Mouse (Mus musculus): Measurements from ENCODE around the gene Psmb3. TPM values are rescaled to one million over a fixed set of nuclear protein-coding genes. Genes with fewer than 3 reads are reported as not detected.

The Psmb3 gene
- total and polyA plus RNA-seq, 3 experiments: 78.3 to 191 (median 93.4) TPM

DNA sequence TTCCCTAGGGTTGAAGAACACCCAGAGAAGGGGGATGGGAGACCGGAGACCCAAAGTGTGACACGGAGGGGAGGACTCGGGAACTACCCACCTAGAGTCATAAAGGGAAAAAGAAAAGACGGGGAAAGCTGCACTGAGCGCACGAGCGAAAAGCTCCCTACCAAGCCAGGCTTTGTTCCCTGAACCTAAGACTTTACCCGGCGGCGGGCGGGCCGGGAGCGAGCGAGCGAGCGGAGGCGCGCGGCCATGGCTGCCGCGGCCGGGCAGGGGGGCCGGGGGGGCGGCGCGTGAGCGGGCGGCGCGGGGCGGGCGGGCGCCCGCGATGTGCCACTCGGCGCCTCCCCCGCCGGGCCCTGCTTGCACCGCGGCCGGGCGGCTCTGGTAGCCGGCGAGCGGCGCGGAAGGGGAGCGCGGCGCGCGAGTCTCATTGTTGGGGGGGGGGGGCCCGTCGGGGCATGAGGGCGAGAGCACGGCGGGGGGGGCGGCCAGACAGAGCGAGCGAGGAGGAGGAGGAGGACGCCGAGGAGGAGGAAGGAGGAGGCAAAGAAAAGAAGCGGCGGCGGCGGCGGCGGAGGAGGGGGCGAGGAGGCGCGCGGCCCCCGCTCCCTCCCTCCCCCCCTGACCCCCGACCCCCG lies 40.2 kb upstream of the Psmb3 start, which contains the start of gene Mllt6:
Mllt6 (plus strand) TSS at position 522 of the 635 bp plus-strand sequence.
- DNase-seq (ENCODE audit: low spot score) (peak; percentile 70), ATAC-seq (ENCODE audit: extremely low read depth, insufficient number of reproducible peaks, low FRiP score, poor library complexity, severe bottlenecking) (no peak)
- Histone ChIP-seq H3K27me3 (ENCODE audit: insufficient read depth, low read length) (peaks cover 65% of the 10 kb centered on the region), H3K4me1 (ENCODE audit: insufficient read depth, low read depth, low read length) (peaks cover 53% of the 10 kb centered on the region), H3K4me3 (ENCODE audit: low read depth, low read length) (peak within 1 kb of the TSS; percentile 71), H3K36me3 (replicated peaks) (peaks cover 31% of the 10 kb centered on the region), H3K9me3 (replicated peaks) (0 out of 2 replicates have a peak, but pooled peaks cover 2% of the 10 kb centered on the region)
- TF ChIP-seq GATA1 (IDR thresholded peaks at IDR 0.05; ENCODE audit: borderline replicate concordance, low read length) (no peak), TAL1 (conservative IDR thresholded peaks at IDR 0.05; ENCODE audit: low read depth, low read length) (no peak), POLR2AphosphoS5 (IDR thresholded peaks at IDR 0.05; ENCODE audit: insufficient replicate concordance, low read depth, low read length) (no peak), GATA2 (IDR thresholded peaks at IDR 0.05; ENCODE audit: borderline replicate concordance, low read depth, low read length) (no peak), CTCF (IDR thresholded peaks at IDR 0.05; ENCODE audit: low read depth, low read length) (no peak)

GRCm38 (mm10) chr11:97663528-97664338 lies 39.5 kb upstream of the Psmb3 start:
- peak; percentile 42 for DNase-seq (ENCODE audit: low spot score)
- Histone ChIP-seq H3K9me3 (replicated peaks) (0 out of 2 replicates have a peak, but pooled peaks cover 2% of the 10 kb centered on the region), H3K4me3 (ENCODE audit: low read depth, low read length) (peak overlapping the region; percentile 71), H3K4me1 (ENCODE audit: insufficient read depth, low read depth, low read length) (peaks cover 52% of the 10 kb centered on the region), H3K36me3 (replicated peaks) (peaks cover 37% of the 10 kb centered on the region), H3K27me3 (ENCODE audit: insufficient read depth, low read length) (peaks cover 67% of the 10 kb centered on the region)
- TF ChIP-seq TAL1 (conservative IDR thresholded peaks at IDR 0.05; ENCODE audit: low read depth, low read length): no peak
- TF ChIP-seq GATA1 (IDR thresholded peaks at IDR 0.05; ENCODE audit: borderline replicate concordance, low read length): no peak
- no peak for TF ChIP-seq POLR2AphosphoS5 (IDR thresholded peaks at IDR 0.05; ENCODE audit: insufficient replicate concordance, low read depth, low read length)
- TF ChIP-seq GATA2 (IDR thresholded peaks at IDR 0.05; ENCODE audit: borderline replicate concordance, low read depth, low read length): no peak
- no peak for TF ChIP-seq CTCF (IDR thresholded peaks at IDR 0.05; ENCODE audit: low read depth, low read length)
- ATAC-seq (ENCODE audit: extremely low read depth, insufficient number of reproducible peaks, low FRiP score, poor library complexity, severe bottlenecking): no peak

DNA sequence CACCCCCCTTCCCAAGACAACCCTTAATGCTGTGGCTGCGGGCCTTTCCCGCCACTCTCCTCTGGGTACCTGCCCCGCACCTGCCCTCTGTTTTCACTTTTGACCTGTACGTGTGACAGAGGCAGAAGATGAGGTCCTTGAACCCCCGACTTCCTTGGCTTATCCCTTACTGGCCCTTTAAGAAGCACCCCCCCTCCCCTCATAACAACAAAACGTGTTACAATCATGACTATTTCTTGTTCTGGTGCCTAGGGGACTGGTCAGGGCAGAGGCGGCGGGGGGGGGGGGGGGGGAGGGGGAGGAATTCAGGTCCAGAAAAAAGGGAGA lies 38.9 kb upstream of the Psmb3 start:
- peaks cover 66% of the 10 kb centered on the region for H3K27me3 ChIP-seq (ENCODE audit: insufficient read depth, low read length)
- H3K9me3 ChIP-seq (replicated peaks): 0 out of 2 replicates have a peak, but pooled peaks cover 2% of the 10 kb centered on the region
- H3K36me3 ChIP-seq (replicated peaks): peaks cover 40% of the 10 kb centered on the region
- TF ChIP-seq GATA2 (IDR thresholded peaks at IDR 0.05; ENCODE audit: borderline replicate concordance, low read depth, low read length): no peak
- TF ChIP-seq GATA1 (IDR thresholded peaks at IDR 0.05; ENCODE audit: borderline replicate concordance, low read length): no peak
- no peak for TF ChIP-seq TAL1 (conservative IDR thresholded peaks at IDR 0.05; ENCODE audit: low read depth, low read length)
- no peak for TF ChIP-seq CTCF (IDR thresholded peaks at IDR 0.05; ENCODE audit: low read depth, low read length)
- no peak for TF ChIP-seq POLR2AphosphoS5 (IDR thresholded peaks at IDR 0.05; ENCODE audit: insufficient replicate concordance, low read depth, low read length)
- no peak for DNase-seq (ENCODE audit: low spot score)
- no peak for ATAC-seq (ENCODE audit: extremely low read depth, insufficient number of reproducible peaks, low FRiP score, poor library complexity, severe bottlenecking)
- peaks cover 46% of the 10 kb centered on the region for H3K4me1 ChIP-seq (ENCODE audit: insufficient read depth, low read depth, low read length)
- peak overlapping the region; percentile 71 for H3K4me3 ChIP-seq (ENCODE audit: low read depth, low read length)

GRCm38 (mm10) chr11:97664771-97665240 lies 38.4 kb upstream of the Psmb3 start:
- ATAC-seq (ENCODE audit: extremely low read depth, insufficient number of reproducible peaks, low FRiP score, poor library complexity, severe bottlenecking) (no peak), DNase-seq (ENCODE audit: low spot score) (no peak)
- Histone ChIP-seq H3K27me3 (ENCODE audit: insufficient read depth, low read length) (peaks cover 63% of the 10 kb centered on the region), H3K4me1 (ENCODE audit: insufficient read depth, low read depth, low read length) (peaks cover 45% of the 10 kb centered on the region), H3K9me3 (replicated peaks) (0 out of 2 replicates have a peak, but pooled peaks cover 2% of the 10 kb centered on the region), H3K4me3 (ENCODE audit: low read depth, low read length) (no peak overlapping the region), H3K36me3 (replicated peaks) (peaks cover 45% of the 10 kb centered on the region)
- no peak for TF ChIP-seq TAL1 (conservative IDR thresholded peaks at IDR 0.05; ENCODE audit: low read depth, low read length)
- no peak for TF ChIP-seq POLR2AphosphoS5 (IDR thresholded peaks at IDR 0.05; ENCODE audit: insufficient replicate concordance, low read depth, low read length)
- no peak for TF ChIP-seq CTCF (IDR thresholded peaks at IDR 0.05; ENCODE audit: low read depth, low read length)
- no peak for TF ChIP-seq GATA1 (IDR thresholded peaks at IDR 0.05; ENCODE audit: borderline replicate concordance, low read length)
- TF ChIP-seq GATA2 (IDR thresholded peaks at IDR 0.05; ENCODE audit: borderline replicate concordance, low read depth, low read length): no peak

DNA sequence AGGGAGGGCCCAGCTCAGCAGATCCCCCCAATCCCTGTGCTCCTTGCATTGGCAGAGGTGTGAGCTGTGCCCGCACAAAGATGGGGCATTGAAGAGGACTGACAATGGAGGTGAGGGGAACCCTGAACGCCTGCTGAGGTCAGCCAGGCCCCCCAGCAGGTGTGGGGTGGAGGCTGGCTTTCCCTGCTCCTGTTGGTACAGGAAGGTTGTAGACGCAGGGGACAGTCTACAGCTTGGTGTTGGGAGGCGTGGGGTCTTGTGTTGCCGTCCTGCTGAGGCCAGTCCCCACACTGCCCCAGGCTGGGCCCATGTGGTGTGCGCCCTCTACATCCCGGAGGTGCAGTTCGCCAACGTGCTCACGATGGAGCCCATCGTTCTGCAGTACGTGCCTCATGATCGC lies 37.8 kb upstream of the Psmb3 start:
- Histone ChIP-seq H3K36me3 (replicated peaks) (peaks cover 52% of the 10 kb centered on the region), H3K4me3 (ENCODE audit: low read depth, low read length) (no peak overlapping the region), H3K4me1 (ENCODE audit: insufficient read depth, low read depth, low read length) (peaks cover 49% of the 10 kb centered on the region), H3K9me3 (replicated peaks) (0 out of 2 replicates have a peak, but pooled peaks cover 2% of the 10 kb centered on the region), H3K27me3 (ENCODE audit: insufficient read depth, low read length) (peaks cover 59% of the 10 kb centered on the region)
- TF ChIP-seq GATA2 (IDR thresholded peaks at IDR 0.05; ENCODE audit: borderline replicate concordance, low read depth, low read length): no peak
- no peak for TF ChIP-seq TAL1 (conservative IDR thresholded peaks at IDR 0.05; ENCODE audit: low read depth, low read length)
- TF ChIP-seq GATA1 (IDR thresholded peaks at IDR 0.05; ENCODE audit: borderline replicate concordance, low read length): no peak
- TF ChIP-seq POLR2AphosphoS5 (IDR thresholded peaks at IDR 0.05; ENCODE audit: insufficient replicate concordance, low read depth, low read length): no peak
- TF ChIP-seq CTCF (IDR thresholded peaks at IDR 0.05; ENCODE audit: low read depth, low read length): no peak
- DNase-seq (ENCODE audit: low spot score) (no peak), ATAC-seq (ENCODE audit: extremely low read depth, insufficient number of reproducible peaks, low FRiP score, poor library complexity, severe bottlenecking) (no peak)

DNA sequence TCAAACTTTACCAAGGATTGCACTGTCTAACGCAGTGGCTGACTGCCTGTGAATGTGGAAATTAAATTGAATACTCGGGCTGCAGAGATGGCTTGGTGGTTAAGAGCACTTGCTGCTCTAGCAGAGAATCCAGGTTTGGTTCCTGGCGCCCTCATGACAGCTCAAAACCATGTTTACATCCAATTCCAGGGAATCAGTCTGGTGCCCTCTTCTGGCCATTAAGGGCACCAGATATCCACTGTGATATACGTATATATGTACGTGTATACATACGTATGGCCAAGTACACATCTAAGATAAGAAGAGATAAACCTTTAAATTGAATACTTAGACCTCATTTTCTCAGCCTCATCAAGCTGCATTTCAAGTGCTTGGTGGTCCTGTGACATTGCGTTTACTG lies 37.0 kb upstream of the Psmb3 start:
- peaks cover 41% of the 10 kb centered on the region for H3K4me1 ChIP-seq (ENCODE audit: insufficient read depth, low read depth, low read length)
- no peak overlapping the region for H3K4me3 ChIP-seq (ENCODE audit: low read depth, low read length)
- H3K36me3 ChIP-seq (replicated peaks): peaks cover 60% of the 10 kb centered on the region
- H3K27me3 ChIP-seq (ENCODE audit: insufficient read depth, low read length): peaks cover 51% of the 10 kb centered on the region
- 0 out of 2 replicates have a peak, but pooled peaks cover 2% of the 10 kb centered on the region for H3K9me3 ChIP-seq (replicated peaks)
- no peak for TF ChIP-seq TAL1 (conservative IDR thresholded peaks at IDR 0.05; ENCODE audit: low read depth, low read length)
- TF ChIP-seq GATA1 (IDR thresholded peaks at IDR 0.05; ENCODE audit: borderline replicate concordance, low read length): no peak
- no peak for TF ChIP-seq POLR2AphosphoS5 (IDR thresholded peaks at IDR 0.05; ENCODE audit: insufficient replicate concordance, low read depth, low read length)
- no peak for TF ChIP-seq CTCF (IDR thresholded peaks at IDR 0.05; ENCODE audit: low read depth, low read length)
- TF ChIP-seq GATA2 (IDR thresholded peaks at IDR 0.05; ENCODE audit: borderline replicate concordance, low read depth, low read length): no peak
- DNase-seq (ENCODE audit: low spot score) (no peak), ATAC-seq (ENCODE audit: extremely low read depth, insufficient number of reproducible peaks, low FRiP score, poor library complexity, severe bottlenecking) (no peak)
